Mouse (Mus musculus) fat pad, adult 2 months (tissue): ENCODE measurements around the gene Xpot.

Experiments used
- DNase-seq: peaks from one replicate; pipeline ENCODE4 v3.0.0-alpha.2; 2011; ENCODE audit warnings: low read depth, low spot score; ENCODE audit errors: extremely low read depth

The Xpot gene

GRCm38 (mm10) chr10:121623670-121624069 lies 2.5 kb downstream of the Xpot start:
- DNase-seq: no peak

GRCm38 (mm10) chr10:121622431-121622830 lies 3.7 kb downstream of the Xpot start:
- DNase-seq: no peak

- DNase-seq: no peak
These were observed 10.2 kb downstream of the Xpot start for GRCm38 (mm10) chr10:121615935-121616334.

GRCm38 (mm10) chr10:121615146-121615870 lies 10.8 kb downstream of the Xpot start:
- DNase-seq: no peak

- DNase-seq: no peak
These were observed 12.6 kb downstream of the Xpot start for GRCm38 (mm10) chr10:121613570-121613969.

GRCm38 (mm10) chr10:121612448-121612847 lies 13.7 kb downstream of the Xpot start:
- no peak for DNase-seq

GRCm38 (mm10) chr10:121611587-121611986 lies 14.5 kb downstream of the Xpot start:
- peak; percentile 80 for DNase-seq

- DNase-seq: peak; percentile 76
These were observed 18.0 kb downstream of the Xpot start for GRCm38 (mm10) chr10:121608177-121608576.

GRCm38 (mm10) chr10:121604632-121605344 lies 21.3 kb downstream of the Xpot start:
- DNase-seq: no peak

- DNase-seq: no peak
These were observed 22.6 kb downstream of the Xpot start for GRCm38 (mm10) chr10:121603556-121603955.

- no peak for DNase-seq
These were observed 24.9 kb downstream of the Xpot start for GRCm38 (mm10) chr10:121601272-121601671.

GRCm38 (mm10) chr10:121596580-121596979 lies 29.6 kb downstream of the Xpot start:
- no peak for DNase-seq

GRCm38 (mm10) chr10:121591106-121591505 lies 35.0 kb downstream of the Xpot start:
- DNase-seq: no peak

GRCm38 (mm10) chr10:121587371-121587840 lies 38.7 kb downstream of the Xpot start:
- DNase-seq: no peak

- DNase-seq: no peak
These were observed 39.3 kb downstream of the Xpot start, which contains the start of gene Tbk1 for GRCm38 (mm10) chr10:121586675-121587370. TSS of gene Tbk1 (minus strand) at chr10:121586787.

- DNase-seq: no peak
These were observed 40.1 kb downstream of the Xpot start for GRCm38 (mm10) chr10:121585791-121586642.

- no peak for DNase-seq
These were observed 40.9 kb downstream of the Xpot start for GRCm38 (mm10) chr10:121585056-121585790.

- DNase-seq: no peak
These were observed 42.1 kb downstream of the Xpot start for GRCm38 (mm10) chr10:121584033-121584432.

GRCm38 (mm10) chr10:121583016-121583415 lies 43.1 kb downstream of the Xpot start:
- DNase-seq: no peak

- DNase-seq: no peak
These were observed 43.8 kb downstream of the Xpot start for GRCm38 (mm10) chr10:121582287-121582686.
